Mouse (Mus musculus): ENCODE measurements around the gene Mdm4. TPM values are rescaled to one million over a fixed set of nuclear protein-coding genes. Genes with fewer than 3 reads are reported as not detected.
"Not testable (repeated sequence)": the region's sequence is repeated elsewhere in the genome, so short reads cannot be mapped to it uniquely, and the experiment has no call there.

Gene Mdm4
- polyA plus RNA-seq, 1 experiment from 2014 or later = 35.9 TPM

GRCm38 (mm10) chr1:133027126-133027525 is 3.2 kb downstream of the Mdm4 start:
- no peak for ATAC-seq (ENCODE audit: low FRiP score, low read depth)
- H3K4me3 ChIP-seq = no peak overlapping the region
- WGBS = 94% methylated on average over 2 of the region's 2 CpGs
- no peak overlapping the region for H3K27ac ChIP-seq (replicated peaks)
- H3K4me2 ChIP-seq = no peak overlapping the region
- no peak overlapping the region for H3K9ac ChIP-seq
- H3K9me3 ChIP-seq = no peaks in the 10 kb centered on the region
- H3K27me3 ChIP-seq = no peaks in the 10 kb centered on the region
- H3K36me3 ChIP-seq = no peaks in the 10 kb centered on the region
- H3K4me1 ChIP-seq (replicated peaks) = peaks cover 10% of the 10 kb centered on the region

GRCm38 (mm10) chr1:133025796-133026190 is 4.6 kb downstream of the Mdm4 start:
- Histone ChIP-seq H3K27ac (replicated peaks) (peak overlapping the region; percentile 90; the same call in 1 of the 2 replicates), H3K4me2 (peak overlapping the region; percentile 51), H3K4me3 (peak overlapping the region; percentile 82), H3K4me1 (replicated peaks) (peaks cover 13% of the 10 kb centered on the region)
- not testable (repeated sequence) for H3K36me3 ChIP-seq; H3K9ac ChIP-seq; ATAC-seq (ENCODE audit: low FRiP score, low read depth); H3K9me3 ChIP-seq; H3K27me3 ChIP-seq
- 34% methylated on average over 23 of the region's 23 CpGs for WGBS

GRCm38 (mm10) chr1:133025051-133025795 is 5.1 kb downstream of the Mdm4 start:
- Histone ChIP-seq H3K36me3 (no peaks in the 10 kb centered on the region), H3K4me2 (peak overlapping the region; percentile 74), H3K4me3 (peak overlapping the region; percentile 82), H3K4me1 (replicated peaks) (peaks cover 13% of the 10 kb centered on the region), H3K27ac (replicated peaks) (peak overlapping the region; percentile 90), H3K9ac (peak overlapping the region; percentile 85), H3K9me3 (no peaks in the 10 kb centered on the region), H3K27me3 (no peaks in the 10 kb centered on the region)
- peak; percentile 98 for ATAC-seq (ENCODE audit: low FRiP score, low read depth)
- under 1% methylated on average over 40 of the region's 40 CpGs for WGBS

GRCm38 (mm10) chr1:133024426-133024825 is 5.9 kb downstream of the Mdm4 start:
- Histone ChIP-seq H3K36me3 (no peaks in the 10 kb centered on the region), H3K4me2 (peak overlapping the region; percentile 74), H3K9me3 (no peaks in the 10 kb centered on the region), H3K27ac (replicated peaks) (no peak overlapping the region), H3K9ac (peak overlapping the region; percentile 85), H3K27me3 (no peaks in the 10 kb centered on the region), H3K4me3 (peak overlapping the region; percentile 82), H3K4me1 (replicated peaks) (peaks cover 15% of the 10 kb centered on the region)
- no peak for ATAC-seq (ENCODE audit: low FRiP score, low read depth)
- 44% methylated on average over 7 of the region's 7 CpGs for WGBS

GRCm38 (mm10) chr1:133023723-133024122 is 6.6 kb downstream of the Mdm4 start:
- ATAC-seq (ENCODE audit: low FRiP score, low read depth); H3K27ac ChIP-seq (replicated peaks); H3K9ac ChIP-seq; H3K36me3 ChIP-seq; H3K9me3 ChIP-seq; H3K27me3 ChIP-seq: not testable (repeated sequence)
- 88% methylated on average over 3 of the region's 3 CpGs for WGBS
- H3K4me1 ChIP-seq (replicated peaks) = peaks cover 17% of the 10 kb centered on the region
- 0 out of 2 replicates have a peak overlapping the region, but pooled peaks have one; percentile 3 for H3K4me3 ChIP-seq
- H3K4me2 ChIP-seq = peak overlapping the region; percentile 74

- not testable (repeated sequence) for H3K9ac ChIP-seq; H3K27me3 ChIP-seq; H3K27ac ChIP-seq (replicated peaks); H3K9me3 ChIP-seq; ATAC-seq (ENCODE audit: low FRiP score, low read depth); H3K4me2 ChIP-seq; H3K4me3 ChIP-seq
- Histone ChIP-seq H3K4me1 (replicated peaks) (peaks cover 17% of the 10 kb centered on the region), H3K36me3 (peaks cover 16% of the 10 kb centered on the region; the same call in 1 of the 2 replicates)
- 98% methylated on average over 2 of the region's 2 CpGs for WGBS
Observed at GRCm38 (mm10) chr1:133021971-133022370, 8.4 kb downstream of the Mdm4 start.

GRCm38 (mm10) chr1:133021391-133021790 is 9.0 kb downstream of the Mdm4 start:
- Histone ChIP-seq H3K4me1 (replicated peaks) (peaks cover 17% of the 10 kb centered on the region), H3K4me2 (no peak overlapping the region), H3K9ac (no peak overlapping the region), H3K9me3 (no peaks in the 10 kb centered on the region), H3K36me3 (peaks cover 19% of the 10 kb centered on the region; the same call in 1 of the 2 replicates), H3K27me3 (no peaks in the 10 kb centered on the region), H3K27ac (replicated peaks) (no peak overlapping the region), H3K4me3 (no peak overlapping the region)
- ATAC-seq (ENCODE audit: low FRiP score, low read depth) = no peak
- 96% methylated on average over 7 of the region's 7 CpGs for WGBS

- Histone ChIP-seq H3K9me3 (no peaks in the 10 kb centered on the region), H3K27me3 (no peaks in the 10 kb centered on the region), H3K4me3 (no peak overlapping the region), H3K9ac (no peak overlapping the region), H3K4me2 (no peak overlapping the region), H3K36me3 (peaks cover 24% of the 10 kb centered on the region; the same call in 1 of the 2 replicates), H3K27ac (replicated peaks) (no peak overlapping the region), H3K4me1 (replicated peaks) (peaks cover 17% of the 10 kb centered on the region)
- WGBS = 77% methylated on average over 3 of the region's 3 CpGs
- ATAC-seq (ENCODE audit: low FRiP score, low read depth) = no peak
Observed at GRCm38 (mm10) chr1:133020137-133020894, 10.0 kb downstream of the Mdm4 start.

GRCm38 (mm10) chr1:133019312-133019711 is 11.0 kb downstream of the Mdm4 start:
- H3K4me3 ChIP-seq = no peak overlapping the region
- H3K27ac ChIP-seq (replicated peaks) = no peak overlapping the region
- H3K4me1 ChIP-seq (replicated peaks) = peaks cover 15% of the 10 kb centered on the region
- ATAC-seq (ENCODE audit: low FRiP score, low read depth) = no peak
- no peaks in the 10 kb centered on the region for H3K9me3 ChIP-seq
- no peak overlapping the region for H3K4me2 ChIP-seq
- no peaks in the 10 kb centered on the region for H3K27me3 ChIP-seq
- no peak overlapping the region for H3K9ac ChIP-seq
- H3K36me3 ChIP-seq = peaks cover 31% of the 10 kb centered on the region

- Histone ChIP-seq H3K4me1 (replicated peaks) (peaks cover 8% of the 10 kb centered on the region; the same call in 1 of the 2 replicates), H3K36me3 (peaks cover 38% of the 10 kb centered on the region), H3K9ac (no peak overlapping the region), H3K4me3 (no peak overlapping the region), H3K9me3 (no peaks in the 10 kb centered on the region), H3K27ac (replicated peaks) (no peak overlapping the region), H3K27me3 (no peaks in the 10 kb centered on the region), H3K4me2 (no peak overlapping the region)
- 91% methylated on average over 2 of the region's 2 CpGs for WGBS
- ATAC-seq (ENCODE audit: low FRiP score, low read depth) = no peak
Observed at GRCm38 (mm10) chr1:133018580-133018979, 11.8 kb downstream of the Mdm4 start.

- H3K9me3 ChIP-seq = no peaks in the 10 kb centered on the region
- 92% methylated on average over 9 of the region's 9 CpGs for WGBS
- peaks cover 43% of the 10 kb centered on the region for H3K36me3 ChIP-seq
- ATAC-seq (ENCODE audit: low FRiP score, low read depth) = no peak
- H3K4me2 ChIP-seq = no peak overlapping the region
- peaks cover 8% of the 10 kb centered on the region; the same call in 1 of the 2 replicates for H3K4me1 ChIP-seq (replicated peaks)
- no peaks in the 10 kb centered on the region for H3K27me3 ChIP-seq
- no peak overlapping the region for H3K9ac ChIP-seq
- H3K4me3 ChIP-seq = no peak overlapping the region
- no peak overlapping the region for H3K27ac ChIP-seq (replicated peaks)
Observed at GRCm38 (mm10) chr1:133016775-133017428, 13.5 kb downstream of the Mdm4 start.

GRCm38 (mm10) chr1:133014196-133014595 is 16.2 kb downstream of the Mdm4 start:
- H3K27ac ChIP-seq (replicated peaks) = no peak overlapping the region
- no peak overlapping the region for H3K4me2 ChIP-seq
- ATAC-seq (ENCODE audit: low FRiP score, low read depth) = no peak
- H3K4me1 ChIP-seq (replicated peaks) = 0 out of 2 replicates have a peak, but pooled peaks cover under 1% of the 10 kb centered on the region
- no peak overlapping the region for H3K4me3 ChIP-seq
- no peak overlapping the region for H3K9ac ChIP-seq
- H3K36me3 ChIP-seq = peaks cover 43% of the 10 kb centered on the region
- no peaks in the 10 kb centered on the region for H3K9me3 ChIP-seq
- no peaks in the 10 kb centered on the region for H3K27me3 ChIP-seq
- WGBS = 95% methylated on average over 1 of the region's 1 CpGs
